Mouse (Mus musculus) retina, adult 2 months (tissue): ENCODE results near the gene Twsg1.

Source experiments
- DNase-seq: peaks from one replicate; pipeline ENCODE4 v3.0.0-alpha.2; 2012; ENCODE audit warnings: low read depth, low spot score

Twsg1 gene

DNA sequence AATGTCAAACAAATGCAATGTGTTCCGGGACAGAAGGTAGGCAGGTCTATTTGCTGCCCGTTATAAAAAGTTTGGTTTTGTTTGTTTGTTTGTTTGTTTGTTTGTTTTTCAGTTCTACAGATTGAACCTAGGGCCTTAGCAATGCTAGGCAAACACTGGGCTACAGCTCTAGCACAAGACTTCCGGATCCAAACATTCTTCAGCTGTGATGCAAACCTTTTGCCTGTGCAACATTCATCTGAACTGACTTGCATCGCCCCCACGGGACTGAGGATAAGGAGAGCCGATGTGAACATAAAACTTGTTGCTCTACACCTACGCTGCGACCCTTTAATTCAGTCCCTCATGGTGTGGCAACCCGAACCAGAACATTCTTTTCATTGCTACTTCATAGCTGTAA is 64.5 kb downstream of the Twsg1 start:
- no peak for DNase-seq

DNA sequence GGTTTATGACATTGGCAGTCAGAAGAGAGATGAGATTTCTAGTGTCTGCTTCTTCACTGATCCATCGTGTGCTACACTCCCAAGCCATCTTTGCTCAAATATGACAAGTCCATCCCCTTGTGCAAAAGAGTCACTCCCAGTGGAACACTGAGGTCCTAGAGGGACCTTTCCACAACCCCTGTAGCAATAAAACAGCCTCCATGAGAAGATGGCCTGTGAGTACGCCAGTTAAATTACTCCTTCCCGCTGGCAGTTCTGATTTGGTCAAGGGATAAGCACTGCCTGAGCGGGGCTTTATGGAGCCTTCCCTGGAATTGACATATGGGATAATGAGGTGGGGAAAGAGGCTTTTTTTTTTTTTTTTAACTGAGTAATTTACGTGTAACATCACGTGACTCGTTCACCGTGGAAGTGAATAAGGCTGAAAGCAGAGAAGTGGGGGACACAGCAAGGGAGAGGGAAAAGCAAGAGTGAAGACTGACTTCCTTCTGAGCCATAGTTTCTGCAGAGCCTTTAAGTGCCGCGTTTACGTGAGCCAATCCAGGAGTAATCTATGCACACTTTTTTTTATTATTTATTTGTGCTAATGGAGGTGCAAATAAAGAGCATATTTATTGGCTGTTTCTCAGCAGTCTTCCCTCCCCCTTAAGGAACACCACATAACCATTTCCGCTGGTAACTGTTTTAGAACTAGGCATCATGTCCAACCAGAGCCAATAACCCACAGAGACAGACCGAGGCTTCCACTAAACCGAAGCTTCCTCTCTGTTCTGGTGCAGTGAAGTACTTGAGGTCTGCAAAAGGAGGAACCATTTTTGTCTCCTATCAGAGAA is 65.1 kb downstream of the Twsg1 start, which contains the start of gene Ralbp1:
Gene Ralbp1 (minus strand): TSS at position 102 of the 833 bp plus-strand sequence.
- no peak for DNase-seq

DNA sequence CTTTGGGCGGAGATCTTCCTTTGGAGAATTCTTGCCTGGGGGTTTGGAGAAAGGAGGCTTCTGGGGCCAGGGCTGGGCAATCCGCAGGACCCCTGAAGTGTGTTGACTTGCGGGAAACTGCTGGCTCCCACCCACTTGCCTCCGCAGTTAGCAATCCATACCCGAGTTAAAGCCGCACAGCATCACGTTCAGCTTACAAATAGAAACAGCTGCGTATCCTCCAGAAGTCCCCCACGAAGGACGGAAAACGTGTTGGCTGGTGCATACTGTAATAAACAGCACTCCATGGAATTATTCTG is 65.7 kb downstream of the Twsg1 start:
- DNase-seq = no peak

DNA sequence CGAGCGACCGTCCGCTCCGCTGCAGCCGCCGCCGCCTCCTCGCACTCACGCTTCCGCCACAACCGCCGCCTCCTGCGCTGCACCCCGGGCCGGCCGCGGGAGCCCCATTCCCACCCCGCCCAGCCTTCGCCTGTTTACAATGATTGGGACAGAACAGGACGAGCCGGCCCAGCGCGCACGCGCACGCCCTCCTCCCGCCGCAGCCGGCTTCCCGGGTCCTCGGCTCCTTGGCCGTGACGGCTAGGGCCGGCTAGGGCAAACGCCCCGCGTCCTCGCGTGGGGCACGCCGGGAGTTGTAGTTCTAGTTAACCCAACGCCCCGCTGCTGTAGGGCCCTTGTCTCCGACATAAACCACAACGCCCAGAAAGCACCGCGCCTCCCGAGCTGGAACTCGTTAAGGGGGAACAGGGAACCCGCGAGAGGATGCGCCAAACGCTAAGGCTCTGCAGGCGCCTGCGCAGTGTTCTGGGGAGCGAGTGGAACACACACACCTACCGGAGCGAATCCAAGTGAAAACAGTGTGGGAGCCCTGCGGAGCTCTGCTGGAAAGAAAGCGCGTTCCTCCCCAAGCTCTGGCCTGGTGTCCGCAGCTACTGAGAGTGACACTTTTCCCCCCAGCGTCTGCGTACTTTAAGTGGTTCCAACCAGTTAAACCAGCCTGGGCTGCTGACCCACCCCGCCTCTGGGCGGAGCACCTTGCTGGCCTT is 66.2 kb downstream of the Twsg1 start:
- DNase-seq = peak; percentile 98

DNA sequence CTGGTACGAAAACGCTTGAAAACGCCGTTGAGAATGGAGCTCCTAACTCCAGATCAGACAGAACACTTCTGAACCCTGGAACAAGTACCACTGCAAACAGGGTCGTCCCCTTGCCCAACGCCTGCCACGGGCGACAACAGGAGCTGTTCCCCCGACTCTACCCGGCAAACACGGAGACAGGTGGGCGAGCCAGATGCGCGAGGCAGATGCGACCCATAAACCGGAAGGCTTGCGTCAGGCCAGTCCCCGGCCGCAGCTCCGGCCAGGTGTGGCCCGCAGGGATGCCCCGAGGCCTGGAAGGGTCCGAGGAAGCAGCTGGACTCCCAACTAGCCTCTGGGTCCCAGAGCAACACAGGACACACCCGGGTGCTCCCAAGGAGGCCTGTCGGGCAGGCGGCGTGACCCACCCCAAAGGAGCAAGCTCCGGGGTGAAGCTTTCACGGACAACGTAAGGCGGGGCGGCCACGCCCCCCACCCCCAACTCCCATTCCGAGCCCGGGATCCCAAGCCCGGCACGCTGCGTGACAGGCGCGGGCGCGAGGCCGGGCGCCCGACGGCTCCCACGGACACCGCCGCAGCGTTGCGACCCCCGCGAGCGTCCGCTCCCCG is 66.9 kb downstream of the Twsg1 start:
- no peak for DNase-seq

DNA sequence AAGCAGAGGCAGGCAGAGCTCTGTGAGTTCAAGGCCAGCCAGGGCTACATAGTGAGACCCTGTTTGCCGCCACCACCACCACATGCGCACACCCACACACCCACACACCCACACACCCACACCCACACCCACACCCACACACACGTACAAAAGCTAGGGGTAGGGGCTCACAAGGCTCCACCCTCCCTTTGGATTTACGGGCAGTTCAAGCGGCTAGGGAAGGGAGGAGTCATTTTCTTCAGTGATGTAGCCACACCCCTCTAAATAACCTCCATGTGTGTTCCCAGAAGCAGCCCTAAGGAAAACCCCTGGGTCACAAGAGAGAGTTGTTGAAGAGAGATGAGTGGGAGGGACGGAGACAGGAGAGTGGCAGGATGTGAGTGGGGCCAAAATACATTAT is 74.0 kb downstream of the Twsg1 start:
- no peak for DNase-seq

DNA sequence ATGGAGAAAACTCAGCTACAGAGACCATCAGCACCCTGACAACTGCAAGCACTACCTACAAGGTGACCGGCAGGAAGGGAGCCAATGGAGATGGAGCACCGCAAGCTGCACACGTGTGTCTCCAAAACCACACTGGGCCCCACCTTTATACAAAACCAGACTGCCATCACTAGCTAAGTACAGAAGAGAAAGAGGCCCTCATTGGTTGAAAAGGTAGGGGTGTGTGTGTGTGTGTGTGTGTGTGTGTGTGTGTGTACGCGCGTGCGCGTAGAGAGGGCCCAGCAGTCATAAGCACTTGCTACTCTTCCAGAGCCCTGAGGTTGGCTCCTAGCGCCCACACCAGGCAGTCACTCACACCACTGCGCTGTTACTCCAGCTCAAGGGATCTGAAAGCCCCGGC is 77.2 kb downstream of the Twsg1 start:
- no peak for DNase-seq

DNA sequence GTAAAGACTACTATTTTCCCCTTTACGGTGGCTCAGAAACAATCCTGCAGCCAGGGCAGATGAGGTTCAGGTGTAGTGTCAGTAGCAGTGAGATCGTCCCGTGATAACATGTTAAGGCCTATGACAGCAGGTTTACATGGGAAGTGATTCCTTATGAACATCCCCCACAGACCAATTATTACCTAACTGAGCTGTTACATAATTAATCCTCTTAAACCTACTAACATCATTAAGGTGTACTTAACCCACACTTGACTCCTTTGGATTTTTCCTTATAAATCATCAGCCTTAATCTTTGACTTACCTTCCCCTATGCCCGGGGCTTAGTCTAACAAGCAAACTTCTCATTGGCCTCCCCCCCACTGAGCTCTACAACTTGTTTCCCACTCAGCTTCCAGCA is 77.9 kb downstream of the Twsg1 start:
- DNase-seq = no peak

DNA sequence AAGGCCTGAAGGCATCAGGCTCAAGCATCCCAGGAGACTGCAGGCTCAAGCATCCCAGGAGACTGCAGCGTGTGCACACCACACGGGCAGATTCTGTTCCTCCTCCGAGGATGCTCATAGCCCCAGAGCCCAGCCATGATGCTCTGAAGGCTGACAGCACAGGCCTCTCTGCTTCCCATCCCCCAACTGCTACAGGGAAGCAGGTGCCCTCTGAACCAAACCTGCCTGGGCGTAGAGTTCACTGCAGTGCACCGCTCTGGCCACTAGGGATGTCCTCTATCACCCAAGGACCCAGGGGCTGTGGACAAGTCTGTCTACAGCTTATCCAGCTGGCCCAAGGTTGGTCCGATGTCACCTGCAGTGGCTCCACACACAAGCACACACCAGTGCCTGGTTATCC is 78.4 kb downstream of the Twsg1 start:
- no peak for DNase-seq

DNA sequence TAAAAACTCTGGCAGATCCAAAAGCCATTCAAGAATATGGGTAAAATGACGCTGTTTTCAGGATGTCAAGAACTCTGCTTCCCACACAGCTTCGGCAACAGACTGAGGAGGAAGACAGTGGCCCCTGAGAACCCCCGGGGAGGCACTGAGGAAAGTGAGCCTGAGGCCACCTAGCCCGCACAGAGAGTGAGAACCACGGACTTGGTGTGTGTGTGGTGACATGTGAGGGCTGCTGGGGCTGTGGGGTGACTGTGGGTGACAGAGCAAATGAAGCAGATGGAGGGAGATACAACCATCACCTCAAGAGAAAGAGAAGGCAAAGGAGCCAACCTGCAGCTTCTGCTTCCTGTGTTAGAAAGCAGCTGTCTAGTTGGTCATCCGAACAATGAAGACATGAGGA is 79.0 kb downstream of the Twsg1 start:
- no peak for DNase-seq
